Mouse (Mus musculus) liver, adult 2 months (tissue): ENCODE data around the gene Gm20388. TPM values are rescaled to one million over a fixed set of nuclear protein-coding genes. Genes with fewer than 3 reads are reported as not detected.
"Not testable (repeated sequence)": the region's sequence is repeated elsewhere in the genome, so short reads cannot be mapped to it uniquely, and the experiment has no call there.

Experiments used
- DNase-seq: peaks from one replicate; pipeline ENCODE4 v3.0.0-alpha.2; 2011; ENCODE audit warnings: low read depth, low spot score; ENCODE audit errors: extremely low read depth
- H3K27ac ChIP-seq: fragments of 200-500 bp; replicated peaks from 2 replicates; pipeline ENCODE4 v1.5.1; 2012; ENCODE audit warnings: low read depth, mild to moderate bottlenecking, control low read depth, inconsistent platforms, low read length; ENCODE audit not compliant: insufficient read depth
- H3K27me3 ChIP-seq: fragments of 200-500 bp; 2 replicates; pipeline ENCODE4 v1.6.1; 2012; ENCODE audit warnings: mild to moderate bottlenecking, moderate library complexity, low read length, inconsistent platforms; ENCODE audit not compliant: control insufficient read depth, insufficient read depth
- H3K36me3 ChIP-seq: fragments of 200-500 bp; 2 replicates; pipeline ENCODE4 v1.6.1; 2012; ENCODE audit warnings: low read length, inconsistent platforms; ENCODE audit not compliant: control insufficient read depth, insufficient read depth
- H3K4me1 ChIP-seq: fragments of 200-500 bp; 2 replicates; pipeline ENCODE4 v1.6.1; 2011; ENCODE audit warnings: low read length; ENCODE audit not compliant: control insufficient read depth, insufficient read depth
- H3K4me3 ChIP-seq: fragments of 200-500 bp; 2 replicates; pipeline ENCODE4 v1.5.1; 2011; ENCODE audit warnings: low read depth, mild to moderate bottlenecking, control low read depth, low read length, moderate library complexity; ENCODE audit not compliant: insufficient read depth
- H3K79me2 ChIP-seq: fragments of 200-500 bp; 2 replicates; pipeline ENCODE4 v1.6.1; 2012; ENCODE audit warnings: inconsistent platforms, mild to moderate bottlenecking, low read length, moderate library complexity; ENCODE audit not compliant: control insufficient read depth, insufficient read depth
- H3K9ac ChIP-seq: fragments of 200-500 bp; 2 replicates; pipeline ENCODE4 v1.6.1; 2012; ENCODE audit warnings: low read depth, mild to moderate bottlenecking, control low read depth, inconsistent platforms, low read length
- CTCF ChIP-seq: fragments of 200-500 bp; IDR thresholded peaks from 2 replicates; pipeline ENCODE4 v1.5.1; 2011; ENCODE audit warnings: low read depth, low read length, control low read depth
- POLR2A ChIP-seq: fragments of 200-500 bp; IDR thresholded peaks from 2 replicates; pipeline ENCODE4 v1.6.1; 2011; ENCODE audit warnings: low read length, control low read depth; ENCODE audit not compliant: insufficient read depth; ENCODE audit errors: extremely low read depth
- WGBS: fragments of 180-500 bp; shearing (Covaris S2); methylation state at CpG from one replicate; pipeline ENCODE4 v1.1.7; 2018; 5-methylcytosine and 5-hydroxymethylcytosine counted together
- polyA plus RNA-seq: library from polyadenylated mRNA; depleted of rRNA; stranded (reverse); fragments of >200 nt; gene quantifications from 2 replicates; pipeline ENCODE4 v1.2.3, GENCODE M21; 2012
- total RNA-seq: library from RNA; depleted of rRNA; stranded (reverse); fragments of >200 nt; gene quantifications from 2 replicates; pipeline ENCODE4 v1.2.3, GENCODE M21; 2014

Gene Gm20388
- total and polyA plus RNA-seq, 2 experiments, result 6.4 to 19.9 TPM

DNA sequence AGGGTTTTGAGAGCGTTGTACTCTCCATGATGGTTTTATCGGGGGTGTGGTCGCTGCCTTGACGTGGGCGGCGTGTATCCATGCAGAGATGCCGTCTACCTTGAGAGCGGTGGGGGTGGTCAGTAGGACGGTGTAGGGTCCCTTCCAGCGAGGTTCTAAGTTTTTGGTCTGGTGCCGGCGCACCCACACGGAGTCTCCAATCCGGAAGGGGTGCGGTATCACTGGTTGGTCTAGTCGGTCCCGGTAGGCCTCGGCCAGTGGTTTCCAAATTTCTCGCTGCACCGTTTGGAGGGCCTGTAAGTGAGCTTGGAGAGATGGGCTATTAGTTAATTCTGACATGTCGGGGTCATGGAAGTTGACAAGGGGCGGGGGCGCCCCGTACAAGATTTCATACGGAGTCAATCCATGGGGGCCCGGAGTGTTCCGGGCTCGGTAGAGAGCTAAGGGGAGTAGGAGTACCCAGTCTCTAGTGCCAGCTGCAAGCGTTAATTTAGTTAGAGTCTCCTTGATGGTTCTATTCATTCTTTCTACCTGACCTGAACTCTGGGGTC lies 3517.8 kb downstream of the Gm20388 start:
- no peak overlapping the region for H3K9ac ChIP-seq
- 98% methylated on average over 29 of the region's 29 CpGs for WGBS
- no peak overlapping the region for H3K4me3 ChIP-seq
- DNase-seq, result no peak
- no peaks in the 10 kb centered on the region for H3K36me3 ChIP-seq
- no peaks in the 10 kb centered on the region for H3K79me2 ChIP-seq
- H3K27ac ChIP-seq, result no peak overlapping the region
- no peaks in the 10 kb centered on the region; the same call in 1 of the 2 replicates for H3K27me3 ChIP-seq
- H3K4me1 ChIP-seq, result no peaks in the 10 kb centered on the region
- TF ChIP-seq CTCF (no peak), POLR2A (no peak)

DNA sequence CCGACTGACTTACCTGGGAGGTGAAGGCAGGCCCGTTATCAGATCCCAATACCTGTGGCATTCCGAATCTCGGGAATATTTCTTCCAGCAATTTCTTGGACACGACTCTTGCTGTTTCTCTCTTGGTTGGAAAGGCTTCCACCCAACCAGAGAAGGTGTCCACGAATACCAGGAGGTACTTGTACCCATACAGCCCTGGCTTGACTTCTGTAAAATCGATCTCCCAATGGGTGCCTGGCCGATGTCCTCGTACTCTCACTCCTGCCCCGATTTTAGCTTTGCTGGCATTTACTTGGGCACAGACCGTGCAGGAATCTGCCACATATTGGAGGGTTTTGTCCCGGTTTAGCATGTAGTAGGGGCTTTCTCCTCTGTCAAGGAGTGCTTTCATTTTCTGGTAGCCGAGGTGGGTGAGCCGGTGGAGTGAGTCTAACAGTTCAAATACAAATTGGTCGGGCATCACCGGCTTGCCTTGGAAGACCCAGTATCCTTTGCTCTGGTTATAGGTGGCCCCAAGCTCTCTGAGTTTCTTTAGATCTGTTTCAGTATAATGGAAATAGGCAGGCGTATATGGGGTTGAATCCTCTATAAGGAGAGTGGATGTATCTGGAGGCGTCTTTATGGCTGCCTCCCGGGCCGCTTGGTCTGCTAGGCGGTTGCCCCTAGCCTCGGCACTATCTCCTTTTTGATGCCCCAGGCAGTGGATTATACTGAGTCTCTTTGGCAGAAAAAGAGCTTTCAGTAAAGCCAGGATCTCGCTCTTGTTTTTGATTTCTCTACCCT lies 3518.5 kb downstream of the Gm20388 start:
- TF ChIP-seq POLR2A (no peak), CTCF (no peak)
- no peak overlapping the region for H3K27ac ChIP-seq

DNA sequence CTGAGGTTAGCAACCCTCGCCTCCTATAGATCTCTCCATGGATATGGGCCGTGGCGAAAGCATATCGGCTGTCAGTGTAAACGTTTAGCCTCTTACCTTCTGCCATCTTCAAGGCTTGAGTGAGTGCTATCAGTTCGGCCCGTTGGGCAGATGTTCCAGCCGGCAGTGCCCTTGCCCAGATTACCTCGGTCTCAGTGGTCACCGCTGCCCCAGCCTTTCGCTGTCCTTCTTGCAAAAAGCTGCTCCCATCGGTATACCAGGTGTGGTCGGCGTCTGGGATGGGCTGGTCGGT lies 3519.0 kb downstream of the Gm20388 start:
- not testable (repeated sequence) for H3K4me1 ChIP-seq, H3K27me3 ChIP-seq, H3K36me3 ChIP-seq, H3K4me3 ChIP-seq, H3K79me2 ChIP-seq, H3K9ac ChIP-seq, H3K27ac ChIP-seq, DNase-seq
- 97% methylated on average over 15 of the region's 15 CpGs for WGBS

More for the DNA sequence above, 3518.5 kb downstream of the Gm20388 start:
- Histone ChIP-seq H3K9ac (no peak overlapping the region), H3K79me2 (no peaks in the 10 kb centered on the region), H3K4me1 (no peaks in the 10 kb centered on the region), H3K27me3 (no peaks in the 10 kb centered on the region; the same call in 1 of the 2 replicates), H3K4me3 (no peak overlapping the region), H3K36me3 (no peaks in the 10 kb centered on the region)
- WGBS, result 96% methylated on average over 23 of the region's 23 CpGs
- no peak for DNase-seq

DNA sequence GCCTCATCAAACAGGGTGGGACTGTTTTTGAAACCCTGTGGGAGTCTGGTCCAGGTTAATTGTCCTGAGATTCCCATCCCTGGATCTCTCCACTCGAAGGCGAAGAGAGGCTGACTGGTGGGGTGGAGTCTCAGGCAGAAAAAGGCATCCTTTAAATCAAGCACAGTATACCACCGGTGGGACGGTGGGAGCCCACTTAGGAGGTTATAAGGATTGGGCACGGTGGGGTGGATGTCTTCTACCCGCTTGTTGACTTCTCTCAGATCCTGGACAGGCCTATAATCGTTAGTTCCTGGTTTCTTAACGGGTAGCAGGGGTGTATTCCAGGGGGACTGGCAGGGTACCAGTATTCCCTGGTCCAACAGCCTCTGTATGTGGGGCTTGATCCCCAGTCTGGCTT lies 3520.3 kb downstream of the Gm20388 start:
- WGBS, result 95% methylated on average over 8 of the region's 8 CpGs
- not testable (repeated sequence) for DNase-seq, H3K4me3 ChIP-seq, H3K27me3 ChIP-seq, H3K9ac ChIP-seq, H3K4me1 ChIP-seq, H3K36me3 ChIP-seq, H3K79me2 ChIP-seq, H3K27ac ChIP-seq

DNA sequence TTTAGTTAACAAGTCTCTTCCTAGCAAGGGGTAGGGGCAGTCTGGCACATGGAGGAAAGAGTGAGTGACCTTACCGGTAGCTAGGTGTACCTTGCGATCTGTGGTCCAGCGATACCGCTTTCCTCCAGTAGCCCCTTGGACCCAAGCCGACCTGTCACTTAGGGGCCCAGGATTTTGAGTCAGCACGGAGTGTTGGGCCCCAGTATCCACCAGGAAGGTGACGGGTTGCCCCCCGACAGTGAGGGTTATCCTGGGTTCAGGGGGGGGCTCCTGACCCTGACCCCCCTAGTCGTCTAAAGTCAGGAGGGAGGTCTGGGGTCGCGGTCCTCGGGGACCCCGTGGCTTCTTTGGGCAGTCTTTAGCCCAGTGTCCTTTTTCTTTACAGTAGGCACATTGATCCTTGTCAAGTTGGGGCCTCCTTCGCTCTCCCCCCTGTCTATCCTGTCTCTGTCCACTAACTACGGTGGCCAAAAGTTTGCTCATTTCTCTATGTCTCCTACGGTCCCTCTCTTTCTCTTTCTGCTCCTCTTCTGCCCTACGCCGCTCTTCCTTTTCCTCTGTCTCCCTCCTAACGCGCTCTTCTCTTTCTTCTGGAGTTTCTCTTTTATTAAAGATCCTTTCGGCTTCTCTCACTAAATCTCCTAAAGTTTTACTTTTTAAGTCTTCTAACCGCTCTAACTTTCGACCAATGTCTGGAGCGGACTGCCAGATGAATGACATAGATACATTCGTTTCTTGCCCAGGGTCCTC lies 3521.2 kb downstream of the Gm20388 start:
- DNase-seq, result no peak
- H3K79me2 ChIP-seq, result no peaks in the 10 kb centered on the region
- no peaks in the 10 kb centered on the region; the same call in 1 of the 2 replicates for H3K27me3 ChIP-seq
- WGBS, result 95% methylated on average over 25 of the region's 25 CpGs
- no peak overlapping the region for H3K9ac ChIP-seq
- no peak overlapping the region for H3K4me3 ChIP-seq
- no peak overlapping the region for H3K27ac ChIP-seq
- H3K36me3 ChIP-seq, result no peaks in the 10 kb centered on the region
- no peaks in the 10 kb centered on the region for H3K4me1 ChIP-seq
- TF ChIP-seq POLR2A, result no peak
- no peak for TF ChIP-seq CTCF

DNA sequence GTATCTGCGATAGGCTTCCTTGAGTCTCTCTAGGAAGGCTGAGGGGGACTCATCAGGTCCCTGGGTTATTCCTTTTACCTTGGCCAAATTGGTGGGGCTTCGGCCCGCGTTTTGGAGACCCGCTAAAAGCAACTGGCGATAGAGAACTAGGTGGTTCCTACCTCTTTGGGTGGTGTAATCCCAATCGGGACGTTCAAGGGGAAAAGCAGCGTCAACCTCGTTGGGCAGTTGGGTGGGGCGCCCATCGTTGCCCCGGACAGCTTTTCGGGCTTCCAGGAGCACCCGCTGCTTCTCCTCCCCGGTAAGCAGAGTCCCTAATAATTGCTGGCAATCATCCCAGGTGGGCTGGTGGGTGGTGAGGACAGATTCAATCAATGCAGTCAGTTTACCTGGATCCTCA lies 3521.7 kb downstream of the Gm20388 start:
- DNase-seq, result no peak
- Histone ChIP-seq H3K9ac (no peak overlapping the region), H3K79me2 (no peaks in the 10 kb centered on the region), H3K27ac (no peak overlapping the region), H3K4me3 (no peak overlapping the region), H3K27me3 (no peaks in the 10 kb centered on the region; the same call in 1 of the 2 replicates), H3K4me1 (no peaks in the 10 kb centered on the region), H3K36me3 (no peaks in the 10 kb centered on the region)
- WGBS, result 96% methylated on average over 16 of the region's 16 CpGs
- TF ChIP-seq POLR2A (no peak), CTCF (no peak)

DNA sequence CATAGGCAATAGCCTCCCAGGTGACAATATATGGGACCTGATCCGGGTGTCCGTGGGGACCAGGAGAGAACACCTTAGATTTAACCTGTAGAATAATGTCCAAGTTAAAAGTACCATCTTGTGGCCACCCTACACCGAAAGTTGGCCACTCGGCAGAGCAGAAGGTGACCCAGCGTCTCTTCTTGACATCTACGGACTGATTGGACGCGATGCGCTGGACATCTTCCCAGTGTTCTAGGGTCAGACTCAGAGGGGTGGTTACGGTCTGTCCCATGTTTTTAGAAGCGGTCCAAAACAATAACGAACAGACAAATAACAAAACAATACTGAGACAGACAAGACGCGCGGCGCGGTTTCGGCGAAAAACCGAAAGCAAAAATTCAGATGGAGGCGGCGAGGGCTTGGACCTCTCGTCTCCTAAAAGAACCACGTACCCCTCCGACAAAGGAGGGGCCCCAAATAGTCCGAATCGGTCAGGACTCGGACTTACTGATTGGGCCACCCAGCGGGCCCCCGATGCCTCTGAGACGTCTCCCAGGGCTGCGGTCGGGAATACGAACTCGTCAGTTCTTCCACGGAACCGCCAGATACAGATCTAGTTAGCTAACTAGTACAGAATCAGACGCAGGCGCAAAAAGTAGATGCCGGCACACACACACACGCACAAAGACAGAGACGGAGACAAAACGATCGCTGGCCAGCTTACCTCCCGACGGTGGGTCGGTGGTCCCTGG lies 3522.8 kb downstream of the Gm20388 start:
- not testable (repeated sequence) for H3K9ac ChIP-seq, DNase-seq, H3K4me3 ChIP-seq, H3K4me1 ChIP-seq, H3K79me2 ChIP-seq, H3K27ac ChIP-seq, H3K27me3 ChIP-seq, H3K36me3 ChIP-seq
- WGBS, result 97% methylated on average over 47 of the region's 47 CpGs
